Comparison of ENCODE assay signal across 12 mouse cellular contexts in the genomic region with DNA sequence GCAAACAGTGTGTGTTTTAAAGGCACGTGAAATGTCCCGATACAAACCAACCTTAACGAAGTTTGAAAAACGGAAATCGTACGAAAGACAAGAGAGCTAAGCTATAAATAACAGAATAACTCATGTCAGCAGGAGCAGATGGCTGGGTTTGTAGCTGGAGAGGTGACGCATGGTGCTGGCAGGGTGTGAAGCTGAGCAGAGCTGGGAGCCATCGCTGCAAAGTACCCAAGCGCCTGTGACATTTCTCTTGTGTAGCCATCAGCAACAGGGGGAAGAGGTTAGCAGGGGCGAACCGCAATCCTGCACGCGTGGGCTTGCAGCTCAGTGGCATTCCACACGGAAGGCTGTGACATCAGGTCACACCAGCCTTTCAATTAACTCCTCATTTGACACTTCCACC.
DNase-seq lines count a peak whose midpoint lies in the region; ATAC-seq and TF ChIP-seq lines count a peak whose summit lies in the region.
"Had no signal": no experiment of that assay in that cellular context is flagged by ENCODE, and none has a peak within 500 bp of the region (broad histone marks: within the 10 kb centered on the region; RNA-seq: fewer than 3 reads in every experiment).

No protein-coding gene starts in this region.

- no peak for ATAC-seq in heart, embryonic 15.5 days (replicated peaks; ENCODE audit: insufficient number of reproducible peaks, insufficient read depth, low FRiP score, low read depth)
- ATAC-seq in limb, embryonic 11.5 days (ENCODE audit: insufficient number of reproducible peaks, low FRiP score, low TSS enrichment, low read depth): no peak
- peak; percentile 68; the same call in 1 of the 2 replicates for ATAC-seq in forebrain, embryonic 16.5 days
- no peak for ATAC-seq in midbrain, embryonic 15.5 days (replicated peaks)

- DNase-seq in heart, adult 18-20 months: no peak
- DNase-seq in limb, embryonic 11.5 days (ENCODE audit: low spot score): peak; percentile 30
- DNase-seq in limb, embryonic 10.5 days (ENCODE audit: low spot score): no peak
- peak; percentile 73 to 86 for DNase-seq in cerebellum, adult 2 months
- DNase-seq in urinary bladder, postnatal 4 days (ENCODE audit: low spot score in 2 of 2): no peak
- DNase-seq: kidney, adult 9 months; lung, adult 18-20 months; thymus, postnatal 25 days had no signal

- H3K36me3 ChIP-seq in heart, embryonic 15.5 days: no peaks in the 10 kb centered on the region
- H3K36me3 ChIP-seq in limb, embryonic 11.5 days (ENCODE audit: control insufficient read depth, insufficient read depth, low read length): no peaks in the 10 kb centered on the region
- H3K36me3 ChIP-seq in limb, embryonic 10.5 days: no peaks in the 10 kb centered on the region
- H3K36me3 ChIP-seq in forebrain, embryonic 16.5 days (ENCODE audit: control insufficient read depth, insufficient read depth): no peaks in the 10 kb centered on the region
- no peaks in the 10 kb centered on the region for H3K36me3 ChIP-seq in midbrain, embryonic 15.5 days (replicated peaks)
- H3K36me3 ChIP-seq: embryonic facial prominence, embryonic 13.5 days had no signal

- H3K4me3 ChIP-seq in heart, embryonic 15.5 days: no peak overlapping the region
- H3K4me3 ChIP-seq in limb, embryonic 11.5 days (ENCODE audit: low read depth, low read length): no peak overlapping the region
- no peak overlapping the region for H3K4me3 ChIP-seq in limb, embryonic 10.5 days
- H3K4me3 ChIP-seq in cerebellum, adult 2 months (replicated peaks; ENCODE audit: insufficient read depth, low read depth, low read length): no peak overlapping the region
- H3K4me3 ChIP-seq in forebrain, embryonic 16.5 days (replicated peaks; ENCODE audit: low read length): no peak overlapping the region
- no peak overlapping the region for H3K4me3 ChIP-seq in midbrain, embryonic 15.5 days
- H3K4me3 ChIP-seq: embryonic facial prominence, embryonic 13.5 days had no signal

- H3K4me2 ChIP-seq in heart, embryonic 15.5 days: peak overlapping the region; percentile 34
- no peak overlapping the region for H3K4me2 ChIP-seq in limb, embryonic 11.5 days (ENCODE audit: low read depth, severe bottlenecking)
- no peak overlapping the region for H3K4me2 ChIP-seq in forebrain, embryonic 16.5 days (ENCODE audit: low read length)
- H3K4me2 ChIP-seq in midbrain, embryonic 15.5 days: no peak overlapping the region
- H3K4me2 ChIP-seq: embryonic facial prominence, embryonic 13.5 days had no signal

- H3K27ac ChIP-seq in heart, embryonic 15.5 days: no peak overlapping the region
- H3K27ac ChIP-seq in limb, embryonic 11.5 days (replicated peaks; ENCODE audit: low read depth, low read length): no peak overlapping the region
- no peak overlapping the region for H3K27ac ChIP-seq in limb, embryonic 10.5 days
- peak overlapping the region; percentile 52 for H3K27ac ChIP-seq in cerebellum, adult 2 months (ENCODE audit: insufficient read depth, low read length)
- no peak overlapping the region for H3K27ac ChIP-seq in forebrain, embryonic 16.5 days (ENCODE audit: low read length)
- no peak overlapping the region for H3K27ac ChIP-seq in midbrain, embryonic 15.5 days
- H3K27ac ChIP-seq: embryonic facial prominence, embryonic 13.5 days had no signal

- 31% methylated on average over 14 of the region's 14 CpGs for WGBS in heart, embryonic 15.5 days
- 39% methylated on average over 14 of the region's 14 CpGs for WGBS in limb, embryonic 11.5 days
- WGBS in limb, embryonic 10.5 days: 50% methylated on average over 14 of the region's 14 CpGs
- 14% methylated on average over 14 of the region's 14 CpGs for WGBS in cerebellum, adult 2 months
- 58% methylated on average over 14 of the region's 14 CpGs for WGBS in forebrain, embryonic 16.5 days
- WGBS in midbrain, embryonic 15.5 days: 83% methylated on average over 14 of the region's 14 CpGs

- 0 out of 2 replicates have a peak overlapping the region, but pooled peaks have one; percentile 9 for H3K9ac ChIP-seq in heart, embryonic 15.5 days
- no peak overlapping the region for H3K9ac ChIP-seq in limb, embryonic 11.5 days (ENCODE audit: low read length)
- no peak overlapping the region for H3K9ac ChIP-seq in forebrain, embryonic 16.5 days (replicated peaks; ENCODE audit: low read depth, low read length)
- H3K9ac ChIP-seq in midbrain, embryonic 15.5 days: no peak overlapping the region
- H3K9ac ChIP-seq: embryonic facial prominence, embryonic 13.5 days had no signal

- H3K9me3 ChIP-seq in heart, embryonic 15.5 days (replicated peaks): no peaks in the 10 kb centered on the region
- H3K9me3 ChIP-seq in limb, embryonic 11.5 days (ENCODE audit: control insufficient read depth, low read length): no peaks in the 10 kb centered on the region
- H3K9me3 ChIP-seq in limb, embryonic 10.5 days (replicated peaks): no peaks in the 10 kb centered on the region
- peaks cover 2% of the 10 kb centered on the region; the same call in 1 of the 2 replicates for H3K9me3 ChIP-seq in forebrain, embryonic 16.5 days (ENCODE audit: control insufficient read depth, low read length)
- no peaks in the 10 kb centered on the region for H3K9me3 ChIP-seq in midbrain, embryonic 15.5 days

- TF ChIP-seq POLR2A in cerebellum, adult 2 months (IDR thresholded peaks at IDR 0.05; ENCODE audit: borderline replicate concordance, insufficient read depth, low read length): no peak

- H3K4me1 ChIP-seq in heart, embryonic 15.5 days (replicated peaks): peaks cover 8% of the 10 kb centered on the region
- H3K4me1 ChIP-seq in limb, embryonic 11.5 days (ENCODE audit: control insufficient read depth, insufficient read depth, low read length): 0 out of 2 replicates have a peak, but pooled peaks cover 5% of the 10 kb centered on the region
- peaks cover 12% of the 10 kb centered on the region for H3K4me1 ChIP-seq in limb, embryonic 10.5 days
- peaks cover 12% of the 10 kb centered on the region; the same call in 1 of the 2 replicates for H3K4me1 ChIP-seq in cerebellum, adult 2 months (ENCODE audit: control insufficient read depth, insufficient read depth, low read length)
- H3K4me1 ChIP-seq in forebrain, embryonic 16.5 days (replicated peaks; ENCODE audit: control insufficient read depth, insufficient read depth, low read length): peaks cover 13% of the 10 kb centered on the region
- no peaks in the 10 kb centered on the region for H3K4me1 ChIP-seq in midbrain, embryonic 15.5 days

- no peaks in the 10 kb centered on the region for H3K27me3 ChIP-seq in heart, embryonic 15.5 days
- H3K27me3 ChIP-seq in limb, embryonic 11.5 days (ENCODE audit: control insufficient read depth, insufficient read depth, low read length): no peaks in the 10 kb centered on the region
- no peaks in the 10 kb centered on the region for H3K27me3 ChIP-seq in limb, embryonic 10.5 days (ENCODE audit: low read depth, poor library complexity, severe bottlenecking)
- H3K27me3 ChIP-seq in cerebellum, adult 2 months (ENCODE audit: control insufficient read depth, insufficient read depth, low read length): no peaks in the 10 kb centered on the region
- no peaks in the 10 kb centered on the region for H3K27me3 ChIP-seq in forebrain, embryonic 16.5 days (replicated peaks; ENCODE audit: control insufficient read depth, insufficient read depth, low read length)
- no peaks in the 10 kb centered on the region for H3K27me3 ChIP-seq in midbrain, embryonic 15.5 days (replicated peaks)
- H3K27me3 ChIP-seq: embryonic facial prominence, embryonic 13.5 days had no signal

- no peak for TF ChIP-seq CTCF in cerebellum, adult 2 months (IDR thresholded peaks at IDR 0.05; ENCODE audit: borderline replicate concordance, insufficient read depth, low read depth, low read length)

Comparison
In these comparisons a context has a peak if more than half of its experiments do, and no peak if none do; other contexts are left out.
1. DNase-seq: peak in limb, embryonic 11.5 days (single experiment) and cerebellum, adult 2 months (2 of 2); none in heart, adult 18-20 months (0 of 2), limb, embryonic 10.5 days (single experiment) and urinary bladder, postnatal 4 days (0 of 2).